In genomic region chr9:108348290-108348680, GRCm38 (mm10) we compare ENCODE assay signal across 8 mouse cellular contexts. TPM values are rescaled to one million over a fixed set of nuclear protein-coding genes. Genes with fewer than 3 reads are reported as not detected.
DNase-seq lines count a peak whose midpoint lies in the region; ATAC-seq and TF ChIP-seq lines count a peak whose summit lies in the region.

No protein-coding gene starts in this region.

- WGBS in thymus, adult 2 months: under 1% methylated on average over 14 of the region's 14 CpGs
- WGBS in limb, embryonic 12.5 days: 7% methylated on average over 14 of the region's 14 CpGs
- WGBS in stomach, embryonic 16.5 days: 3% methylated on average over 14 of the region's 14 CpGs

- peak overlapping the region; percentile 63 for H3K4me3 ChIP-seq in thymus, adult 2 months (ENCODE audit: control insufficient read depth, insufficient read depth, low read length)
- peak overlapping the region; percentile 88 for H3K4me3 ChIP-seq in limb, embryonic 12.5 days (replicated peaks)
- H3K4me3 ChIP-seq in stomach, embryonic 16.5 days (replicated peaks; ENCODE audit: low read length): peak overlapping the region; percentile 96

- H3K4me1 ChIP-seq in thymus, adult 2 months (replicated peaks; ENCODE audit: control insufficient read depth, insufficient read depth, low read length): peaks cover 11% of the 10 kb centered on the region; the same call in 1 of the 2 replicates
- peaks cover 16% of the 10 kb centered on the region for H3K4me1 ChIP-seq in limb, embryonic 12.5 days (replicated peaks)
- peaks cover 18% of the 10 kb centered on the region for H3K4me1 ChIP-seq in stomach, embryonic 16.5 days (ENCODE audit: control insufficient read depth, insufficient read depth, low read length)

- H3K9ac ChIP-seq in limb, embryonic 12.5 days (replicated peaks): peak overlapping the region; percentile 91
- peak overlapping the region; percentile 95 for H3K9ac ChIP-seq in stomach, embryonic 16.5 days (ENCODE audit: low read length)

- intact Hi-C loops in gastrocnemius, postnatal 14 days (cut with DNase I; ENCODE audit: low total_unique reads): no loop called here

- TF ChIP-seq CTCF in thymus, adult 2 months (IDR thresholded peaks at IDR 0.05; ENCODE audit: borderline replicate concordance, control insufficient read depth, extremely low read depth, insufficient read depth, low read length, poor library complexity): no peak

- H3K27ac ChIP-seq in thymus, adult 2 months (ENCODE audit: control insufficient read depth, insufficient read depth, low read length): no peak overlapping the region
- peak overlapping the region; percentile 98 for H3K27ac ChIP-seq in limb, embryonic 12.5 days
- peak overlapping the region; percentile 97 for H3K27ac ChIP-seq in stomach, embryonic 16.5 days (ENCODE audit: low read length)

- peaks cover 26% of the 10 kb centered on the region for H3K36me3 ChIP-seq in thymus, adult 2 months (ENCODE audit: control insufficient read depth, insufficient read depth, low read length)
- H3K36me3 ChIP-seq in limb, embryonic 12.5 days: peaks cover 35% of the 10 kb centered on the region
- peaks cover 10% of the 10 kb centered on the region; the same call in 1 of the 2 replicates for H3K36me3 ChIP-seq in stomach, embryonic 16.5 days (ENCODE audit: control insufficient read depth, insufficient read depth, low read length)

- ATAC-seq in limb, embryonic 12.5 days (ENCODE audit: insufficient number of reproducible peaks, insufficient read depth, low FRiP score, low TSS enrichment, low read depth): no peak
- ATAC-seq in stomach, embryonic 16.5 days (ENCODE audit: insufficient read depth, low FRiP score): no peak

- DNase-seq in cerebellum, adult 9-11 months: peak; percentile 30
- no peak for DNase-seq in cerebellum, adult 9-10 months
- no peak for DNase-seq in thymus, adult 2 months
- no peak for DNase-seq in thymus, postnatal 10 days (ENCODE audit: low spot score in 2 of 2)
- DNase-seq in gastrocnemius, postnatal 14 days: no peak
- no peak for DNase-seq in adrenal gland, postnatal 36 days

- H3K4me2 ChIP-seq in limb, embryonic 12.5 days: peak overlapping the region; percentile 84
- peak overlapping the region; percentile 64 for H3K4me2 ChIP-seq in stomach, embryonic 16.5 days (ENCODE audit: low read depth, low read length)

- H3K9me3 ChIP-seq in limb, embryonic 12.5 days: no peaks in the 10 kb centered on the region
- no peaks in the 10 kb centered on the region for H3K9me3 ChIP-seq in stomach, embryonic 16.5 days (replicated peaks; ENCODE audit: control insufficient read depth, low read length)

- TF ChIP-seq POLR2A in thymus, adult 2 months (IDR thresholded peaks at IDR 0.05; ENCODE audit: control insufficient read depth, extremely low read depth, insufficient read depth, low read length, poor library complexity): no peak

- H3K27me3 ChIP-seq in thymus, adult 2 months (ENCODE audit: control insufficient read depth, insufficient read depth, low read length): no peaks in the 10 kb centered on the region
- H3K27me3 ChIP-seq in limb, embryonic 12.5 days: no peaks in the 10 kb centered on the region
- no peaks in the 10 kb centered on the region for H3K27me3 ChIP-seq in stomach, embryonic 16.5 days (ENCODE audit: control insufficient read depth, insufficient read depth, low read length)

RNA-seq across cellular contexts. Expression of gene Usp4, which starts 0.6 kb away (rescaled TPM):
- polyA plus RNA-seq in thymus, adult 2 months (2012; rRNA removed): 100 and 104 TPM in 2 replicates
- polyA plus RNA-seq in limb, embryonic 12.5 days (2016; fragmentation: Nextera tagmentation; extraction: Ambion mirVana): 117 and 118 TPM in 2 replicates
- 92.7 and 113 TPM in 2 replicates for polyA plus RNA-seq in stomach, embryonic 16.5 days (2015; fragmentation: Nextera tagmentation; extraction: Ambion mirVana)
- 10 to 100 TPM; 56.6 to 62.4 TPM for total RNA-seq in gastrocnemius, postnatal 14 days (2021)
- total RNA-seq in adrenal gland, postnatal 36 days (2021): 100 to 1,000 TPM; 110 to 120 TPM

RNA-seq across cellular contexts. Expression of gene Gpx1, which starts 9.6 kb away (rescaled TPM):
- 800 and 899 TPM in 2 replicates for polyA plus RNA-seq in thymus, adult 2 months (2012; rRNA removed)
- polyA plus RNA-seq in limb, embryonic 12.5 days (2016; fragmentation: Nextera tagmentation; extraction: Ambion mirVana): 797 and 821 TPM in 2 replicates
- 1,034 and 1,067 TPM in 2 replicates for polyA plus RNA-seq in stomach, embryonic 16.5 days (2015; fragmentation: Nextera tagmentation; extraction: Ambion mirVana)
- total RNA-seq in gastrocnemius, postnatal 14 days (2021): 10 to 100 TPM; 86.5 to 98.0 TPM
- 100 to 1,000 TPM; 538 to 748 TPM for total RNA-seq in adrenal gland, postnatal 36 days (2021)

RNA-seq across cellular contexts. Expression of gene Tcta, which starts 42.3 kb away (rescaled TPM):
- polyA plus RNA-seq in thymus, adult 2 months (2012; rRNA removed): 31.1 and 43.4 TPM in 2 replicates
- 21.2 and 22.6 TPM in 2 replicates for polyA plus RNA-seq in limb, embryonic 12.5 days (2016; fragmentation: Nextera tagmentation; extraction: Ambion mirVana)
- polyA plus RNA-seq in stomach, embryonic 16.5 days (2015; fragmentation: Nextera tagmentation; extraction: Ambion mirVana): 46.8 and 46.9 TPM in 2 replicates
- 10 to 100 TPM; 24.7 to 26.9 TPM for total RNA-seq in gastrocnemius, postnatal 14 days (2021)
- total RNA-seq in adrenal gland, postnatal 36 days (2021): 10 to 100 TPM; 38.8 to 48.3 TPM

RNA-seq across cellular contexts. Expression of gene Rhoa, which starts 42.4 kb away (rescaled TPM):
- polyA plus RNA-seq in thymus, adult 2 months (2012; rRNA removed): 148 and 178 TPM in 2 replicates
- 324 and 387 TPM in 2 replicates for polyA plus RNA-seq in limb, embryonic 12.5 days (2016; fragmentation: Nextera tagmentation; extraction: Ambion mirVana)
- polyA plus RNA-seq in stomach, embryonic 16.5 days (2015; fragmentation: Nextera tagmentation; extraction: Ambion mirVana): 493 and 511 TPM in 2 replicates
- 100 to 1,000 TPM; 159 to 177 TPM for total RNA-seq in gastrocnemius, postnatal 14 days (2021)
- total RNA-seq in adrenal gland, postnatal 36 days (2021): 100 to 1,000 TPM; 363 to 383 TPM

RNA-seq across cellular contexts. Expression of gene 1700102P08Rik, which starts 44.3 kb away (rescaled TPM):
- 0.70 and 1.9 TPM in 2 replicates for polyA plus RNA-seq in thymus, adult 2 months (2012; rRNA removed)
- polyA plus RNA-seq in limb, embryonic 12.5 days (2016; fragmentation: Nextera tagmentation; extraction: Ambion mirVana): 0.81 and 0.91 TPM in 2 replicates
- polyA plus RNA-seq in stomach, embryonic 16.5 days (2015; fragmentation: Nextera tagmentation; extraction: Ambion mirVana): 0.50 and 0.70 TPM in 2 replicates
- under 1 TPM; 0.31 to 0.42 TPM for total RNA-seq in gastrocnemius, postnatal 14 days (2021)
- 1 to 10 TPM in 1 of 2 experiments, under 1 TPM in 1; 0.93 to 1.3 TPM for total RNA-seq in adrenal gland, postnatal 36 days (2021)
